Mouse (Mus musculus): ENCODE results near the gene Gtsf1.

DNA sequence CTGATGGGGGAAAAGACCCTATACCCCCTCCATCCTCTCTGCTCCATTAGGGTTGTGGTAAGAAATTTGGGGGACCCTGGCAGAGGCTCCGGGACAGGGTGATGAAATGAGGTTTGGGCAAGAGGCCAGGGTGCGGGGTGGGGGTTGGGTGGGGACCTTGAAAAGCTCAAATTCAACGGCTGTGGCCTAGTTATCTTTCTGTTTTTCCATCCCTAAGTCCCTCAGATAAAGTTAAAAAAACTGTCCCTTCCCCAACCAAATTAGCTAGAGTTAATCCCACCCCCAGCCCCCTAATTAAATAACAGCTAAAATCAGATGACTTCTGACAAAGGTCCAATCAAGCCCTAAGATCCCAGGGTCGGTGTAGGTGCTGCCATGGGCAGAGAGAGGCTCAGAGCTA is 65.5 kb downstream of the Gtsf1 start:
- TF ChIP-seq CTCF (IDR thresholded peaks at IDR 0.05; ENCODE audit: borderline replicate concordance, control insufficient read depth, extremely low read depth, insufficient read depth, low read length, poor library complexity), result no peak
- no peak for TF ChIP-seq POLR2A (IDR thresholded peaks at IDR 0.05; ENCODE audit: control insufficient read depth, extremely low read depth, insufficient read depth, low read length, poor library complexity)

All from thymus, adult 2 months (tissue).